Mouse (Mus musculus): ENCODE results near the gene St7.

DNA sequence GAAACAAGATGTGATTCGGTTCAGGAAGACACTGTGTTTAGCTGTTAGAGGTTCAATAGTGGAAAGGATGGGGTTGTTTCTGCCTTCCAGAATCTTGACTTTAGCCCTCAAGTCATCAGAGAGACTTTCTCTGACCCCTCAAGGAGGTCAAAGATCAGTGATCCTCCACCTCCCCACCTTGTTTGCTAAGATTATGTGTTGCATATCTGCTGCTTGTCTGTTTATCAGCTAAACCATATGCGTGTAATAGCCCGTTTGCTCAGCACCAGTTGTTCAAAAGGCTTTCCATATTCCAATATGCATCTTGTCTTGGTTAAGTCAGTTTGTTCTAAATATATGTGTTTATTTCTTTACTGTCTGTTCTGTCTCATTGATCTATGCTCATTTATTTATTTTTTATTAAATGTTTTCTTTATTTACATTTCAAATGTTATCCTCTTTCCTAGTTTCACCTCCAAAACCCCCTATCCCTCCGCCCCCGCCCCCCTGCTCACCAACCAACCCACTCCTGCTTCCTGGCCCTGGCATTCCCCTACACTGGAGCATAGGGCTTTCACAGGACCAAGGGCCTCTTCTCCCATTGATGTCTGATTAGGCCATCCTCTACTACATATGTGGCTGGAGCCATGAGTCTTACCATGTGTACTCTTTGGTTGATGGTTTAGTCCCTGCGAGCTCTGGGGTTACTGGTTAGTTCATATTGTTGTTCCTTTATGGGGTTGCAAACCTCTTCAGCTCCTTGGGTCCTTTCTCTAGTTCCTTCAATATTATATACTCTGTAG, 84.5 kb downstream of the St7 start:
- TF ChIP-seq CTCF (IDR thresholded peaks at IDR 0.05; ENCODE audit: control insufficient read depth, insufficient read depth, low read length) = no peak
- no peak for TF ChIP-seq POLR2A (IDR thresholded peaks at IDR 0.05; ENCODE audit: borderline replicate concordance, control insufficient read depth, low read depth, low read length)
